Mouse (Mus musculus): Measurements from ENCODE around the gene Sept9. TPM values are rescaled to one million over a fixed set of nuclear protein-coding genes. Genes with fewer than 3 reads are reported as not detected.

The Sept9 gene
- total and polyA plus RNA-seq, 3 experiments: 115 to 469 (median 292) TPM

DNA sequence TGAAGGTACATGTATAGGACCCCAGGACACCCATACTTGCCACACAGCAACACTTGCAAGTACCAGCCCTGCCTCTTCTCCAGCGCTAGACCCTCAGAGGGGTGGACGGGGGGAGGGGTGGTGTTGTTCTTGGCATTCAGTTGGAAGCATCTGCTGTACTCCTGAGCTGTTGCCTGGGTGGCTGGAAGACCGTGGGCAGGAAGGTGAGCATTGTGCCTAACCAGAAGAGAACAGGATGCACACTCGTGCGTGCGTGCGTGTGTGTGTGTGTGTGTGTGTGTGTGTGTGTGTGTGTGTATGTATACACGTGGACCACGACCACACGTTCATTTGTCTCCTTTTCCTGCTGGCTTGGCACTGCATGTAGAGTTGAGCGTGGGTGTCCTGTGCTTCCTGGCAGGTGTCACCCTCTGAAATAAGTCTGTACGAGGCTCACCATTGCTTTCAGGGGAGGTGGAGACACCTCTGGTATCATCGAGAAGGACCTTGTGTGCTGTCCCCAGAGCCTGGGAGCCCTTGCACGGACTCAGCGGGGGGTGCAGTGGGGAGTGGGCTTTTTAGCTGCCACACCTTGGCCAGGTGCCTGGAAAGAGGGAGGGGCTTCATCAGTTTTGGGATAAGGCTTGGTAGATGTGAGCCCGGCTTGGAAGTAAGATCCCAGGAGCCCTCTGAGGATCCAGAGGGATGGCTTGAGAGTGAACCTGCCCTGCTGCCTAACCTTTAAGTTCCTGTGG lies 127.6 kb downstream of the Sept9 start:
- ATAC-seq (ENCODE audit: extremely low read depth, insufficient number of reproducible peaks, low FRiP score, poor library complexity, severe bottlenecking) (no peak), DNase-seq (ENCODE audit: low spot score) (no peak)
- TF ChIP-seq GATA1 (IDR thresholded peaks at IDR 0.05; ENCODE audit: borderline replicate concordance, low read length) (no peak), TAL1 (conservative IDR thresholded peaks at IDR 0.05; ENCODE audit: low read depth, low read length) (no peak), POLR2AphosphoS5 (IDR thresholded peaks at IDR 0.05; ENCODE audit: insufficient replicate concordance, low read depth, low read length) (no peak), GATA2 (IDR thresholded peaks at IDR 0.05; ENCODE audit: borderline replicate concordance, low read depth, low read length) (no peak), CTCF (IDR thresholded peaks at IDR 0.05; ENCODE audit: low read depth, low read length) (no peak)
- Histone ChIP-seq H3K4me3 (ENCODE audit: low read depth, low read length) (peak overlapping the region; percentile 70), H3K27me3 (ENCODE audit: insufficient read depth, low read length) (no peaks in the 10 kb centered on the region), H3K9me3 (replicated peaks) (no peaks in the 10 kb centered on the region), H3K4me1 (ENCODE audit: insufficient read depth, low read depth, low read length) (peaks cover 98% of the 10 kb centered on the region), H3K36me3 (replicated peaks) (peaks cover 43% of the 10 kb centered on the region)

DNA sequence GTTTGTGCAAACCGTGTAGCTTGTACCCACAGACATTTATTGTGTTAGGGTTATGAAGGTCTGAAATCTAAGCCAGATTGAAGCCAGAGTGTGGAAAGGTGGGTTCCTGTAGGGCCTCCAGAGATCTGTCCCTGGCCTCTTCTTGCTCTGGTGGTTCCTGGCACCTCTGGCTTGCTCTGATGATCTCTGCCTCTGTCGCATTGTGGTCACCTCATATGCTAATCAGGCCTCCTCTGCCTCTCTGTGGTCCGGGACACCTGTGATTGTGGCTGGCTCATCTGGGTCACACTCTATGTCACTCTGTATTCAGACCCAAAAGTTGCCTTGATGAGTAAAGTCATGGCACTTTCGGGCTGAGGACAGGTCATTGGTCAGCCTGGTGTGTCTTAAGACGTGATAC lies 128.2 kb downstream of the Sept9 start:
- ATAC-seq (ENCODE audit: extremely low read depth, insufficient number of reproducible peaks, low FRiP score, poor library complexity, severe bottlenecking) (no peak), DNase-seq (ENCODE audit: low spot score) (no peak)
- TF ChIP-seq GATA2 (IDR thresholded peaks at IDR 0.05; ENCODE audit: borderline replicate concordance, low read depth, low read length) (no peak), TAL1 (conservative IDR thresholded peaks at IDR 0.05; ENCODE audit: low read depth, low read length) (peak; percentile 22; the same call in 1 of the 2 replicates), GATA1 (IDR thresholded peaks at IDR 0.05; ENCODE audit: borderline replicate concordance, low read length) (no peak), POLR2AphosphoS5 (IDR thresholded peaks at IDR 0.05; ENCODE audit: insufficient replicate concordance, low read depth, low read length) (no peak), CTCF (IDR thresholded peaks at IDR 0.05; ENCODE audit: low read depth, low read length) (no peak)
- Histone ChIP-seq H3K4me3 (ENCODE audit: low read depth, low read length) (peak overlapping the region; percentile 70; the same call in 1 of the 2 replicates), H3K9me3 (replicated peaks) (no peaks in the 10 kb centered on the region), H3K36me3 (replicated peaks) (peaks cover 39% of the 10 kb centered on the region), H3K4me1 (ENCODE audit: insufficient read depth, low read depth, low read length) (peaks cover 96% of the 10 kb centered on the region), H3K27me3 (ENCODE audit: insufficient read depth, low read length) (no peaks in the 10 kb centered on the region)

DNA sequence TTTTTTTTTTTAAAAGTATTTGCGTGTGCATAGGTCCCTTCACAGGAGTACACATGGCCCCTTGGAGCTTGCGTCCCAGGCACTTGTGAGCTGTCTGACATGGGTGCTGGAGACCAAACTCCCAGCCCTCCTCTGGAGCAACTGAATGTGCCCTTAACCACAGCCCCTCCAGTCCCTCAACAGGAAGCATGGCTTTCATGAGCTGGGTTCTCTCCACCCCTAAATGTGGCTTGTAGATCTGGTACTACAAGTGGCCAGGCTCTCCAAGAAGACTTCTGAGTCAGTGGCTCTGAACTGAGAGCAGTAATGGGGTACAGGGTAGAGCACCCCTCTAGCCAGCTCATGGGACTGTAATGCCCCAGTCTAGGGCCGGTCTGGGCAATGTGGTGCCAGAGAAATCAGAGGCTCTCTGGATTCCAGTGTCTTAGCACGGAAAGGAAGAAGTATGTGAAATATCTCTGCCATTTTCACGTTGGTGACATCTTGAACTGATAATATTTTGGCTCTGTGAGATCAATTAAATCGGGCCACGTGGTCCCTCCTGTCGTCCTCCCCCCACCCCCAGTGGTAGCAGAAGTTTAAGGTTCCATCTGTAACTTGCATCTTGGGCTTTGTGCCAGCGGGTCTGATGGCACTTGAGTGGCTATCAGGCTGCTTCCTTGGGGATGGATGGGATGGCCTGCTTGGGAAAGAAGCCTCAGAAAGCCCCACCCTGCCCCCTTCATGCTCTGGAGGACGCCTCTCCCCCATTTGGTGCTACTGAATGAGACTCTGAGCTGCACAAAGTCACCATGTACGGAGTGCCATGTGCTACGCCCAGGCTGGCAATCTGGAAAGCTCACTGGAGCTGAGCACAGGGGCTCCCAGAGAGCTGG lies 130.9 kb downstream of the Sept9 start:
- H3K27me3 ChIP-seq (ENCODE audit: insufficient read depth, low read length): no peaks in the 10 kb centered on the region
- H3K36me3 ChIP-seq (replicated peaks): peaks cover 47% of the 10 kb centered on the region
- TF ChIP-seq GATA2 (IDR thresholded peaks at IDR 0.05; ENCODE audit: borderline replicate concordance, low read depth, low read length) (no peak), CTCF (IDR thresholded peaks at IDR 0.05; ENCODE audit: low read depth, low read length) (no peak), GATA1 (IDR thresholded peaks at IDR 0.05; ENCODE audit: borderline replicate concordance, low read length) (no peak), POLR2AphosphoS5 (IDR thresholded peaks at IDR 0.05; ENCODE audit: insufficient replicate concordance, low read depth, low read length) (no peak), TAL1 (conservative IDR thresholded peaks at IDR 0.05; ENCODE audit: low read depth, low read length) (no peak)
- ATAC-seq (ENCODE audit: extremely low read depth, insufficient number of reproducible peaks, low FRiP score, poor library complexity, severe bottlenecking) (no peak), DNase-seq (ENCODE audit: low spot score) (no peak)
- H3K4me1 ChIP-seq (ENCODE audit: insufficient read depth, low read depth, low read length): peaks cover 96% of the 10 kb centered on the region
- H3K4me3 ChIP-seq (ENCODE audit: low read depth, low read length): peak overlapping the region; percentile 75; the same call in 1 of the 2 replicates
- H3K9me3 ChIP-seq (replicated peaks): no peaks in the 10 kb centered on the region

DNA sequence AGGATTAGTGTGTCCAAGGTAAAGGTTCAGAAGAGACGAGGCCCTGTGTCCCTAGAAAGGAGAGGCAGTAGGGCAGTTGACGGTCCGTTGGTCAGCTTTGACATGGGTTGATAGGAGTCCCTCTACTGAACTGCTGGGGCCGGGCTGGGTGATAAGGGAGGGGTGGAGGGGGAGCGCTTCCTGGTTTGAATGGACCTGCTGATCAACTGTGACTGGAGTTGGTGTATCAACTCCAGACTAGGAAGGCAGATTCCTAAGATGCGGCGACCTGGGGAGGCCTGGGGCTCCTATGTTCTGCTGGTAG lies 131.4 kb downstream of the Sept9 start:
- DNase-seq (ENCODE audit: low spot score) (no peak), ATAC-seq (ENCODE audit: extremely low read depth, insufficient number of reproducible peaks, low FRiP score, poor library complexity, severe bottlenecking) (no peak)
- peak overlapping the region; percentile 75; the same call in 1 of the 2 replicates for H3K4me3 ChIP-seq (ENCODE audit: low read depth, low read length)
- peaks cover 50% of the 10 kb centered on the region for H3K36me3 ChIP-seq (replicated peaks)
- H3K27me3 ChIP-seq (ENCODE audit: insufficient read depth, low read length): no peaks in the 10 kb centered on the region
- H3K9me3 ChIP-seq (replicated peaks): no peaks in the 10 kb centered on the region
- H3K4me1 ChIP-seq (ENCODE audit: insufficient read depth, low read depth, low read length): peaks cover 96% of the 10 kb centered on the region
- no peak for TF ChIP-seq GATA1 (IDR thresholded peaks at IDR 0.05; ENCODE audit: borderline replicate concordance, low read length)
- TF ChIP-seq CTCF (IDR thresholded peaks at IDR 0.05; ENCODE audit: low read depth, low read length): no peak
- TF ChIP-seq POLR2AphosphoS5 (IDR thresholded peaks at IDR 0.05; ENCODE audit: insufficient replicate concordance, low read depth, low read length): no peak
- TF ChIP-seq GATA2 (IDR thresholded peaks at IDR 0.05; ENCODE audit: borderline replicate concordance, low read depth, low read length): no peak
- TF ChIP-seq TAL1 (conservative IDR thresholded peaks at IDR 0.05; ENCODE audit: low read depth, low read length): no peak

DNA sequence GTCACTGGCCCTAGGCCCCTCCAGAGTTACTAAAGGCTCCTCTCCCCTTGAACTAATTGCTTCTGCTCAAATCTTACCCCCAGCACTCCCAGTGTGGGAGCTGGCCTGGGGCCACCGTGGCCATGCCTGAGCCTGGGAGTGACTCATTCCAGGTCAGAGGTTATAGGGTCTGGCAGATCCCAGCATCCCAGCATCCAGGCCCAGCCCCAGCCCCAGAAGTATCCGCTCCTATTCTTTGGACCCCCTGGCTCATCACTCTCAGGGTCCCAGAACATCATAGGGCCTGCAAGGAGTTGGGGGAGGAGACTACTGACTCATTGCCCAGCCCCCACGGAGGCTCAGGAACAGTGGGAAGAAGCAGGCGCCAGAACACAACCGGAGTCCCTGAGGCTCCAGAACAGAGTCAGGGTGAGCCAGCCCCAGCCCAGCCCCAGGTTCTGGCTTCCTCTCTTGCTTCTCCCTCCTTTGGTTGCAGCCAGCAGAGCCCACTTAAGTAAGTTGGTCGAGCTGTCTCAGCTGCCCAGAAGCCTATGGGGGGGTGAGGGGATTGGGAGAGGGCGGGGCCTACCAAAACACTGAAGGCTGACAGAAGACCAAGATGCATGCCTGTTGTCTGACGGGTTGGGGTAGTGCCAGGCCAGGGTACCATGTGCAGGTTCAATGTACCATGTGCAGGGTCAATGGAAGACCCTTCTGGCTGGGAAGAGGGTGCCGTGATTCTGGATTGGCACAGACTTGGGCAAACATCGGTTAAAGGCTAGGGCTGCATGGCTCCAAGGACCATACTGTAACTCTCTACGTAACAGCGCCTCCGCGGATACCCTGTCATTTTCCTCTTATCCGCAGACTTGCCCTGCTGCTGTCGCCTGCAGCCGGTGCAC lies 132.1 kb downstream of the Sept9 start:
- no peak for TF ChIP-seq GATA2 (IDR thresholded peaks at IDR 0.05; ENCODE audit: borderline replicate concordance, low read depth, low read length)
- TF ChIP-seq TAL1 (conservative IDR thresholded peaks at IDR 0.05; ENCODE audit: low read depth, low read length): no peak
- TF ChIP-seq GATA1 (IDR thresholded peaks at IDR 0.05; ENCODE audit: borderline replicate concordance, low read length): no peak
- TF ChIP-seq CTCF (IDR thresholded peaks at IDR 0.05; ENCODE audit: low read depth, low read length): no peak
- TF ChIP-seq POLR2AphosphoS5 (IDR thresholded peaks at IDR 0.05; ENCODE audit: insufficient replicate concordance, low read depth, low read length): no peak
- Histone ChIP-seq H3K36me3 (replicated peaks) (peaks cover 55% of the 10 kb centered on the region), H3K27me3 (ENCODE audit: insufficient read depth, low read length) (no peaks in the 10 kb centered on the region), H3K4me3 (ENCODE audit: low read depth, low read length) (peak overlapping the region; percentile 75), H3K9me3 (replicated peaks) (no peaks in the 10 kb centered on the region), H3K4me1 (ENCODE audit: insufficient read depth, low read depth, low read length) (peaks cover 96% of the 10 kb centered on the region)
- ATAC-seq (ENCODE audit: extremely low read depth, insufficient number of reproducible peaks, low FRiP score, poor library complexity, severe bottlenecking) (no peak), DNase-seq (ENCODE audit: low spot score) (no peak)

All from G1E (cell line).